Mouse (Mus musculus) layer of hippocampus, postnatal 36 days (tissue): ENCODE results near the gene Anapc13. TPM values are rescaled to one million over a fixed set of nuclear protein-coding genes. Genes with fewer than 3 reads are reported as not detected.

Experiments used
- total RNA-seq, 2 experiments: library from RNA; stranded (reverse); gene quantifications; 2 replicates each; pipeline ENCODE4 v1.2.3; 2021

Anapc13 gene
- total RNA-seq, 2 experiments from 2014 or later = 100 to 111 TPM

Other genes with a start within 250 kb of the Anapc13 start
- gene Ky, start 120.5 kb upstream of the Anapc13 start, total RNA-seq = 1 to 10 TPM; 2.7 to 4.4 TPM
- gene Cep63, start 238 bp downstream of the Anapc13 start, total RNA-seq = 10 to 100 TPM; 29.5 to 31.0 TPM
- gene Amotl2, start 90.4 kb downstream of the Anapc13 start, total RNA-seq = 10 to 100 TPM; 17.2 to 18.6 TPM
- gene Ryk, start 208.6 kb downstream of the Anapc13 start, total RNA-seq = 10 to 100 TPM; 43.0 to 46.8 TPM